In genomic region chr1:42687756-42688540, GRCm38 (mm10) we compare ENCODE assay signal across 15 mouse cellular contexts. TPM values are rescaled to one million over a fixed set of nuclear protein-coding genes. Genes with fewer than 3 reads are reported as not detected.
DNase-seq lines count a peak whose midpoint lies in the region; ATAC-seq and TF ChIP-seq lines count a peak whose summit lies in the region.
"Had no signal": no experiment of that assay in that cellular context is flagged by ENCODE, and none has a peak within 500 bp of the region (broad histone marks: within the 10 kb centered on the region; RNA-seq: fewer than 3 reads in every experiment).

No protein-coding gene starts in this region.

- no peaks in the 10 kb centered on the region for H3K36me3 ChIP-seq in hindbrain, embryonic 10.5 days
- no peaks in the 10 kb centered on the region for H3K36me3 ChIP-seq in midbrain, embryonic 15.5 days (replicated peaks)
- H3K36me3 ChIP-seq: liver, embryonic 15.5 days had no signal

- peak overlapping the region; percentile 98 for H3K27ac ChIP-seq in left cerebral cortex, adult 2 months
- H3K27ac ChIP-seq in hindbrain, embryonic 10.5 days, result peak overlapping the region; percentile 97
- H3K27ac ChIP-seq in midbrain, embryonic 15.5 days, result peak overlapping the region; percentile 96
- H3K27ac ChIP-seq: liver, embryonic 15.5 days had no signal

- no peak for DNase-seq in left cerebral cortex, adult 2 months (ENCODE audit: extremely low spot score in 1 of 2, low spot score in 2 of 2)
- no peak for DNase-seq in left cerebral cortex, postnatal 10 days (ENCODE audit: extremely low spot score in 1 of 2, low spot score in 2 of 2)
- peak; percentile 36 for DNase-seq in hindbrain, embryonic 10.5 days (ENCODE audit: low spot score)
- DNase-seq in T-cell, adult 2 months (ENCODE audit: low spot score), result no peak
- DNase-seq in frontal cortex, postnatal 10 days (ENCODE audit: low spot score in 2 of 2), result no peak
- DNase-seq: adrenal gland, adult 8-10 months; cerebellum, adult 18-20 months; gastrocnemius, postnatal 25 days; kidney, postnatal 25 days had no signal

- no peaks in the 10 kb centered on the region for H3K9me3 ChIP-seq in hindbrain, embryonic 10.5 days
- H3K9me3 ChIP-seq in midbrain, embryonic 15.5 days, result no peaks in the 10 kb centered on the region
- H3K9me3 ChIP-seq: liver, embryonic 15.5 days had no signal

- H3K27me3 ChIP-seq in hindbrain, embryonic 10.5 days (ENCODE audit: insufficient read depth, poor library complexity, severe bottlenecking), result peaks cover 71% of the 10 kb centered on the region
- no peaks in the 10 kb centered on the region for H3K27me3 ChIP-seq in midbrain, embryonic 15.5 days (replicated peaks)

- no peak for ATAC-seq in midbrain, embryonic 15.5 days (replicated peaks)
- no peak for ATAC-seq in cerebellum, adult (ENCODE audit: insufficient number of reproducible peaks, low FRiP score, low TSS enrichment)

- WGBS in hindbrain, embryonic 10.5 days, result 3% methylated on average over 7 of the region's 7 CpGs
- 7% methylated on average over 7 of the region's 7 CpGs for WGBS in midbrain, embryonic 15.5 days

- intact Hi-C loops in left cerebral cortex, adult 2 months (cut with DNase I), result loop anchor here (2.0 to 5.0 kb wide), 2 partner anchors 147 to 196 kb away; no protein-coding TSS in a partner anchor
- intact Hi-C loops in left cerebral cortex, postnatal 10 days (cut with DNase I), result loop anchor here (5.0 to 10.0 kb wide), 2 partner anchors 146 to 203 kb away; no protein-coding TSS in a partner anchor

- peak overlapping the region; percentile 21; the same call in 1 of the 2 replicates for H3K9ac ChIP-seq in midbrain, embryonic 15.5 days
- H3K9ac ChIP-seq: liver, embryonic 15.5 days had no signal

- TF ChIP-seq CTCF in left cerebral cortex, adult 2 months (IDR thresholded peaks at IDR 0.05), result no peak

- peak overlapping the region; percentile 63 for H3K4me3 ChIP-seq in left cerebral cortex, adult 2 months
- peak overlapping the region; percentile 84 for H3K4me3 ChIP-seq in hindbrain, embryonic 10.5 days
- peak overlapping the region; percentile 88 for H3K4me3 ChIP-seq in midbrain, embryonic 15.5 days
- H3K4me3 ChIP-seq: erythroblast, embryonic 14.5 days; liver, embryonic 15.5 days; megakaryocyte, embryonic 14.5 days had no signal

- peaks cover 69% of the 10 kb centered on the region for H3K4me1 ChIP-seq in hindbrain, embryonic 10.5 days (replicated peaks)
- H3K4me1 ChIP-seq in midbrain, embryonic 15.5 days, result peaks cover 69% of the 10 kb centered on the region

- peak overlapping the region; percentile 94 for H3K4me2 ChIP-seq in midbrain, embryonic 15.5 days
- H3K4me2 ChIP-seq: liver, embryonic 15.5 days had no signal

RNA-seq across cellular contexts. Expression of gene Pou3f3, which starts 7.6 kb away (rescaled TPM):
- 10 to 100 TPM; 61.6 to 66.4 TPM for total RNA-seq in left cerebral cortex, adult 2 months (2021)
- 10 to 100 TPM; 57.3 to 66.7 TPM for total RNA-seq in left cerebral cortex, postnatal 10 days (2021)
- polyA plus RNA-seq in hindbrain, embryonic 10.5 days (2016; fragmentation: Nextera tagmentation; extraction: Ambion mirVana), result 16.8 and 17.8 TPM in 2 replicates
- 19.0 and 21.3 TPM in 2 replicates for polyA plus RNA-seq in midbrain, embryonic 15.5 days (2015; fragmentation: Nextera tagmentation; extraction: Ambion mirVana)
- total RNA-seq: gastrocnemius, postnatal 25 days had no signal
- polyA plus RNA-seq: erythroblast, embryonic 14.5 days; heart, postnatal 0 days had no signal
